Mouse (Mus musculus) embryonic fibroblast, embryonic 13.5 days (primary cell): ENCODE data around the gene Fbxo34. TPM values are rescaled to one million over a fixed set of nuclear protein-coding genes. Genes with fewer than 3 reads are reported as not detected.
"Not testable (repeated sequence)": the region's sequence is repeated elsewhere in the genome, so short reads cannot be mapped to it uniquely, and the experiment has no call there.

Source experiments
- H3K27ac ChIP-seq: 2 replicates; pipeline ENCODE4 v1.5.1; 2012; ENCODE audit warnings: low read length, control low read depth, inconsistent platforms; ENCODE audit not compliant: insufficient read depth
- H3K4me1 ChIP-seq: 2 replicates; pipeline ENCODE4 v1.6.1; 2011; ENCODE audit warnings: low read length; ENCODE audit not compliant: control insufficient read depth, insufficient read depth
- H3K4me3 ChIP-seq: 2 replicates; pipeline ENCODE4 v1.5.1; 2011; ENCODE audit warnings: mild to moderate bottlenecking, control low read depth, low read length; ENCODE audit not compliant: insufficient read depth
- CTCF ChIP-seq: IDR thresholded peaks from 2 replicates; pipeline ENCODE4 v1.5.1; 2011; ENCODE audit warnings: mild to moderate bottlenecking, control low read depth, low read length, moderate library complexity, borderline replicate concordance; ENCODE audit not compliant: insufficient read depth
- POLR2A ChIP-seq: IDR thresholded peaks from 2 replicates; pipeline ENCODE4 v1.6.1; 2011; ENCODE audit warnings: low read depth, mild to moderate bottlenecking, control low read depth, low read length, moderate library complexity
- polyA plus RNA-seq: library from polyadenylated mRNA; stranded (reverse); fragments of >200 nt; gene quantifications from 2 replicates; pipeline ENCODE4 v1.2.4, GENCODE M21; 2011; ENCODE audit warnings: low read depth; ENCODE audit not compliant: missing spikeins, insufficient read length

Gene Fbxo34
- polyA plus RNA-seq, result 19.4 and 20.3 TPM in 2 replicates

DNA sequence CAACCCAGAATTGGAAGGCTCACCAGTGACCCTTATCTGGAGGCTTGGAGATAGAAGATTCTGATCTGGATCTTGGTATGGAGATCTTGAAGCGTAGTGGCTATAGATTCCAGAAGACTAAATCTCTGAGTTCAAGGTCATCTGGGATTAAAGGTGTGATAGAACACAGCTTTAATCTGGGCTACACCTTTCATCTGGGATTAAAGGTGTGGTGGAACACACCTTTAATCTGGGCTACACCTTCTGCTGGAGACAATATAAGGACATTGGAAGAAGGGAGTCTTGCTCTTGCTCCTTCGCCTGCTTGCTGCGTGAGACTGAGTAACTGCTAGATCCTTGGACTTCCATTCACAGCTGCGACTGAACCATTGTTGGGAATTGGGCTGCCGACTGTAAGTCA, at the start of gene Fbxo34:
Gene Fbxo34, plus strand, starts transcription at position 301 of the 400 bp plus-strand sequence.
- H3K27ac ChIP-seq, H3K4me3 ChIP-seq, H3K4me1 ChIP-seq: not testable (repeated sequence)

DNA sequence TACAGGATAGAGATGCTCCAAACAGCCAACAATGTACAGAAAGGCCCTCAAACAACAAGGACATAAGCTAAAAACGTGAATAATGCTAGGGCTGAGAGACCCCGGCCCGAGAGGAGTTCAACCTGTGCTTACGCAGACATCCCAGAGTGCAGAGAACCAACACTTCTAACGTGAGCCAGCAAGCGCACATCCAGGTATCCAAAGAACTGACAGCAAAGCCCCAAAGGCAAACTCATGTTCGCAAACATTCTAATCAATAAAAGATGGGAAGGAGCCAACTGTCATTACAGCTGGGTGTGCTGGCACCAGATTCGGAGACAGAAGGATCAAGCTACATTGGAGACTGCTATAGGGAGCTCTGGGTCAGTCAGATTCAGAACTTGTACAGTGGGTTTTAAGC, 47.5 kb upstream of the Fbxo34 start:
- no peak for TF ChIP-seq POLR2A
- TF ChIP-seq CTCF, result no peak
- Histone ChIP-seq H3K4me3 (no peak overlapping the region), H3K27ac (no peak overlapping the region), H3K4me1 (no peaks in the 10 kb centered on the region)

DNA sequence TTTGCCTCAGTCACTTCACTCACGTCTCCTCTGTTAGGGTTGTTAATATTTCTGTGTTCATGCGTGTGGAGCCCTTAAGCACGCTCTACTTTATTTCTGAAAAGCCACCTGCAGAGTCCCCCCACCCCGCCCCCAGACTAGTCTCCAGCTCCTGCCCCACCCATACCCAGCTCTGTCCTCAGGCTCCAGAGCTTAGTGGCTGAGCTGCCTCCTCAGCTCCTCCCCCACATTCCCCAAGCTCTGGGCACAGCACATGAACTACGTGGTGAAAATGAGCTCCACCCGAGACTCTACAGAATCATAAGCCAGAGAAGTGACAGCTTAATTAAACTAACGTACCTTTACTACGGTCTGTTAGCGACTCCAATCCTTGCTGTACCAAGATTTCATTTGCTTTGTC, 44.2 kb upstream of the Fbxo34 start:
- no peak overlapping the region for H3K27ac ChIP-seq
- TF ChIP-seq POLR2A (no peak), CTCF (no peak)
- no peaks in the 10 kb centered on the region for H3K4me1 ChIP-seq
- H3K4me3 ChIP-seq, result no peak overlapping the region

DNA sequence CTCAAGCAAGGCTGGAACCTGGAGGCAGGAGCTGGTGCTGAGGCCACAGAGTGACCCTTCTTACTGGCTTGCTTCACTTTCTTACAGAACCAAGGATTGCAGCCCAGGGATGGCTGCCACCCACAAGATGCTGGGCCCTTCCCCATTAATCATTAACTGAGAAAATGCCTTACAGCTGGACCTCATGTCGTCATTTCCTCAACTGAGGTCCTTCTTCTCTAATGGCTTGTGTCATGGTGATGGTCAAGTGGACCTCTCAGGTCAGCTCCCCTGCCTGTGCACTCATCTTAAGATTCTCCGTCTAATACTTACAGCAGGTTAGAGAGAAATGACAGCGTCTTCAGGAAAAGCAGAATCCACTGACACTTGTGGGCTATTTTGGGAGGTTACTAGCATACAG, 32.9 kb upstream of the Fbxo34 start:
- Histone ChIP-seq H3K4me3 (peak overlapping the region; percentile 68), H3K27ac (no peak overlapping the region), H3K4me1 (no peaks in the 10 kb centered on the region)
- no peak for TF ChIP-seq CTCF
- no peak for TF ChIP-seq POLR2A

DNA sequence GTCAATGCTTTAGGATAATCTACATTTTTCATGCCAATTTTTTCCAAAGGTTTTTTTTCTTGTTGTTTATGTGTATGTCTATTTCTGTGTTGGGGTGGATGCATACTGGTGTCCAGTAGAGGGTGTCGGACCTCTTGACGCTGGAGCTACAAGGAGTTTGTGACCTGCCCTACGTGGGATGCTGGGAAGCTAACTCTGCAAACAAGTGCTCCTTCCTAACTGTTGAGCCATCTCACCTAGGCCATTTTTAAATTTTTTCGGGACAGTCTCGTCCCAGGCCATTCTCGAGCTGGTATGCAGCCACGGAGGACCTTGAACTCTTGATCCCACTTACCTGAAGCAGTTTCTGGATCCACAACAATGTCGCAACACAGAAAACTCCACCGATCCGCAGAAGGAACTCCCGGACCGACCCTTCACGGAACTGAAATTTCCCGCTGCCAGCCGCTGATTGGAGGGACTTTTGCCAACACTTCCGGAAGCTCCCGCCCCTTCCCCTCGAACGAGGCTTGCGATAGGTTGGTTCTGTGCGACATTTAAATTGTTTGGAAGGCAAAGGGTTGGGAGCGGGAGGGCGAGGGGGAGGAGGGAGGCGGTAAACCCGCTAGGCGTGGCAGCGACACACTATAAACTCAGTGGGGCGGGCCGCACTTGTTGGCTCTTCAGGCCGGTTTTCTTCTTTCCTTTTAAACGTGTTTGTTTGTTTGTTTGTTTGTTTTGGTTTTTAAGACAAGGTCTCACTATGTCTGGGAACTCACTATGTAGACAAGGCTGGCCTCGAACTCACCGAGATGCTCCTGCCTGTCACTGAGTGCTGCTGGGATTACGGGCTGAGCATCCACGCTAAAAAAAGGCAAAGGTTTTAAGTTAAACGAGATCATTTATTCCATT, 32.2 kb upstream of the Fbxo34 start, which contains the start of gene Dlgap5:
Gene Dlgap5, minus strand, starts transcription at position 633 of the 891 bp plus-strand sequence.
- TF ChIP-seq POLR2A (peak; percentile 53), CTCF (peak; percentile 5; the same call in 1 of the 2 replicates)
- Histone ChIP-seq H3K4me3 (peak within 1 kb of the TSS; percentile 68), H3K4me1 (no peaks in the 10 kb centered on the region), H3K27ac (no peak within 1 kb of the TSS)

DNA sequence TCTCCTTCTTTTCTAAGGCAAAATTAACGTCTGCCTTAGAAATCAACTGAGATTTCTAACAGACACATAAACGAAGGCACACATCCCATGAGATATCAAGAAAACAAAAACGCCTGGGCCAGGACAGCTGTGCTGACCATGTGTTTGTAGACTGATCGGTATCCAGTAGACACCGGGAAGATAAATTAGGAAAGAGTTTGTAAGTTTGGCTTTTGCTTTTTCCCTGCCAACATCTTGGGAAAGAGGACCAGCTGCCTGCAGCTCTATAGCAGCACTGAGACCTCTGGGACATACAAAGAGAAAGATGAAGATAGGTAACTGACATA, 31.6 kb upstream of the Fbxo34 start:
- Histone ChIP-seq H3K4me1 (no peaks in the 10 kb centered on the region), H3K27ac (no peak overlapping the region), H3K4me3 (peak overlapping the region; percentile 17; the same call in 1 of the 2 replicates)
- TF ChIP-seq POLR2A (no peak), CTCF (no peak)

DNA sequence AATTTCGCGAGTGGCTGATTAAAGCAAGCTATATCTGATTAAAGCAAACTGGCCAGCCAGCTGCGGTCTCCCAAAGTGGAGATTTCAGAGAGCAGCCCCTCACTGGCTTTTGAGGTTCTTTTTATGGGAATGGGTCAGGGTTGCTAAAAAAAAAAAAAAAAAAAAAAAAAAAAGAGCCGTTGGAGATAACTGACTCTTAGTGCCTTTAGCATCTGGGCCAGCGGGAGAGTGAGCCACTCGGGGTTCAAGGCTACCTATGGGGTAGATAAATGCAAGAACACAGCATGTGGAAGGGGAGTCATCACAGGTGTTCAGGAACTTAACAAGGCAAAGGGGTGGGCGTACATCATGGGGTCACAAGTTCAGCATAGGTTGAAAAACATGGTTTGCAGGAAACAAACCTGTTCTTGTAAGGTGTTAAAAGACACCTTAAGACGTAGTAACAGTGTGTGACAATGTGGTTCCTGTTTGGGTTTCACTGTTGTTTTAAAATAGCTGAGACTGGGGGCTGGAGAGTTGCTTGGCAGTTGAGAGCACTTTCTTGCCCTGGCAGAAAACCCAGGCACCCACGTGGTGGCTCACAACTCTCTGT, 31.1 kb upstream of the Fbxo34 start:
- H3K4me3 ChIP-seq, result no peak overlapping the region
- no peak overlapping the region for H3K27ac ChIP-seq
- no peaks in the 10 kb centered on the region for H3K4me1 ChIP-seq
- no peak for TF ChIP-seq POLR2A
- TF ChIP-seq CTCF, result no peak

DNA sequence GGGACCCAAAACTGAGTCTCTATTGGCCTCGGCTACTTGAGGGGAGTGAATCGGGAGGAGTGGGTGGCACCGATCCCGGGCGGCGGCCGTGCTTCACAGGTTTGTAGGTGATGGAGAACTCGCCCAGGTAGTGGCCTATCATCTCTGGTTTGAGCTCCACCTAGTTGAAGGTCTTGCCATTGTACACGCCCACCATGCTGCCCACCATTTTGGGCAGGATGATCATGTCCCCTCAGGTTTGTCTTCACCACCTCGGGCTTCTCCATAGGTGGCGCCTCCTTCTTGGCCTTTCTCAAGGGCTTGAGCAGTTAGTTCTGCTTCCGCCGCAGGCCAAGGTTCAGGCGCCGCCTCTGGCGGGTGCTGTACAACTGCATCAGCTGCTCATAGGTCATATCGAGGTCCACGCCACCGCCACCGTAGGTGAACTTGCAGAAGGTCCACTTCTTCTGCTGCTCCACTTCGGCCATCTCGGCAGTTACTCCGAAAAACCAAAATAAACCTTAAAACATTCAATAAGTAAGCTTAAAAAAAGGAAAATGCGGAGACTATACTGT, 30.4 kb upstream of the Fbxo34 start:
- H3K27ac ChIP-seq, result no peak overlapping the region
- TF ChIP-seq CTCF (no peak), POLR2A (no peak)
- H3K4me3 ChIP-seq, result no peak overlapping the region
- no peaks in the 10 kb centered on the region for H3K4me1 ChIP-seq

DNA sequence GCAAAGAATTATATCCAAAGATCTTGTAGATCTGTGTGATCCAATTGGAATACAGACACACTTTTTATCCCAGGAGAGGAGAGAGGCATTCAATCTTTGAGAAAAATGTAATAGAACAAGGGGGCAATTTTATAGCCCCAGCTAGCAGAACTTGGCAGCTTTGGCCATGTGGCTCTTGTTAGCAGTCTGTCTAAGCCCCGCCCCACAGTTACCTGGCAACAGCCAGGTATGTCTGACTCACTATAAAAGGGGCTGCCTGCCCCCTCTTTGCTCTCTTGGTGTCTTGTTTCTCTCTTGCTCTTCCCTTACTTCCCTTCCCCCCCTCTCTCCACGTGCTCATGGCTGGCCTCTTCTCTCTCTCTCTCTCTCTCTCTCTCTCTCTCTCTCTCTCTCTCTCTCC, 28.6 kb upstream of the Fbxo34 start:
- Histone ChIP-seq H3K27ac (no peak overlapping the region), H3K4me1 (no peaks in the 10 kb centered on the region), H3K4me3 (no peak overlapping the region)
- TF ChIP-seq CTCF (no peak), POLR2A (no peak)

DNA sequence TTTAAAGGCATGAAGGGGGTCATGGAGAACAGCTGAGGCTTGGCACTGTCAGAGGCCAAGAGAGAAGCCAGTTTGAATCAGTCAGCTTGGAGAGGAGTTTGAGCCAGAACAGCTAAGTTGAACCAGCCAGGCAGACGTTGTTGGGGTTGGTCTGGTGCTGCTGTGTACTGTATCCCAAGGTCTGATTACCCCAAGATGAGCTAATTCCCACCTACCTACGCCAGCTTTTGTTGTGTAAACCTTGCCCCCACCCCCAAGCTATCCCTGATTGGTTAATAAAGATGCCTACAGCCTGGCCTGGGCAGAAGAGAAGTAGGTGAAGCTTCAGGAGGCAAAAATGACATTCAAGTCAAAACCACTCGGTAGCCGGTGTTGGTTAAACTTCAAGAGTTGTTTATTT, 27.8 kb upstream of the Fbxo34 start:
- Histone ChIP-seq H3K27ac (no peak overlapping the region), H3K4me3 (no peak overlapping the region), H3K4me1 (no peaks in the 10 kb centered on the region)
- TF ChIP-seq CTCF (no peak), POLR2A (no peak)
